Mouse (Mus musculus) brain, embryonic 18.5 days (tissue): Measurements from ENCODE around the gene Samd14.
"Not testable (repeated sequence)": the region's sequence is repeated elsewhere in the genome, so short reads cannot be mapped to it uniquely, and the experiment has no call there.

ENCODE experiments used
- DNase-seq: peaks from one replicate; pipeline ENCODE4 v3.0.0-alpha.2; 2012; ENCODE audit warnings: low read depth, low spot score

Gene Samd14

DNA sequence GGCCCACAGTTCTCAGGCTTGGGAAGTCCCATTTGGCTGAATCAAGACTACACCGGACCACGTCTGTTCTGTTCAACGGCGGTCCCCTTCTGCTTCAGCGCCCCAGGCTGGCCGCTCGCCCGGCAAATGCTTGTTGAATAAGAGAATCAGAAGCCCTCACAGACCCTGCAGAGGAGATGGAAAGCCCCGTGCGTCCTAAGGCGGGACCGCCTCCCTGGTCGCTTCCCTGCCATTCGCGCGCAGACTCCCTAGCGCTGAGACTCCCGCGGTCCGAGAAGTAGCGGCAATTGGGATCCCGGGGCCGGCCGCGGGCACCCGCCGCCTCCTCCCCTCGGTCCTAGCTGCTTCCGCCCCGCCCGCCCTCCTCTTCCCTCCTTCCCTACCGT, at the start of gene Samd14:
Gene Samd14, plus strand, starts transcription at position 251 of the 386 bp plus-strand sequence.
- peak; percentile 73 for DNase-seq

DNA sequence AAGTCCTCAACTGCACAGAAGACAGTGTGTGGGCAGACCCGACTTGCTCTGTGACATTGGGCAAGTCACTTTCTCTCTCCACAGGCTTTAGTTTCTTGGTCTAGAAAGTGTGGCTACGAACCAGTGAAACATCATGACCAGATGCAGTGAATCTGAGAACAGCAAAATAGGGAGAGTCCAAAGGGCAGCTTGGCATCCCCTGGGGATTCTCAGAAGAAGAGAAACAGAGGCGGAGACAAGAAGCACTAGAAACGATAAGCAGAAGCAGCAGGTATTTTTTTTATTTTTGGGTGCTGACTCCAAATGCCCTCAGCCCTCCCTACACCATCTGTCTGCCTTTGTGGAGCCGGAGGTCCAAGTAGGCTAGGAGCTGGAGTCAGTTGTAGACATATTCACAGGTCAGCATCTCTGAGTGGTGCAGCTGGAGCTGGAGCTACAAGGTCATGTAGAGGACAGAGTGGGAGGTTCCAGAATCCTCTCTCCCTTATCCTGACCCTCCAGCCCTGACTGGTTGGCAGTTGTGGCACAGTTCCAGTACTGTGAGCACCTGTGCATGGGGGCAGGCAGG, 47.1 kb upstream of the Samd14 start:
- DNase-seq: no peak

DNA sequence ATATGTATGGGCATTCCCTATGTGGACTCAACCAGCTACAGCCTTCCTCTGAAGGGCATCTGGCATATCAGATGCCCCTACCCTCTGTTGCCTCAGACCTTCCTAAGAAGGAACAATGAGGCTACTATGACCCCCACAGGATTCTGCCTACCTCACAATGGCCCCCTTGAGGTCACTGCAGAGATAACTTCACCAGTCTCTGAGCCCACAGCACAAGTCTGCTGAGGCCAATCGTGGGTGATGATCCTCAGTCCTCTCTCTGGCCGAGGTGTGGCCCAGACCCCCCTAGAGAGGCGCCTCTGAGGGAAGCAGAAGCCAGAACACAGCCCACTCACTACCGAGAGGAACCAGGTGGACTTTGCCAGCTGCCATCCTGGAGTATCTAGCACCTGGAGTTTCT, 42.3 kb upstream of the Samd14 start, which contains the start of gene Hils1:
Gene Hils1, plus strand, starts transcription at position 175 of the 400 bp plus-strand sequence.
- DNase-seq: no peak

DNA sequence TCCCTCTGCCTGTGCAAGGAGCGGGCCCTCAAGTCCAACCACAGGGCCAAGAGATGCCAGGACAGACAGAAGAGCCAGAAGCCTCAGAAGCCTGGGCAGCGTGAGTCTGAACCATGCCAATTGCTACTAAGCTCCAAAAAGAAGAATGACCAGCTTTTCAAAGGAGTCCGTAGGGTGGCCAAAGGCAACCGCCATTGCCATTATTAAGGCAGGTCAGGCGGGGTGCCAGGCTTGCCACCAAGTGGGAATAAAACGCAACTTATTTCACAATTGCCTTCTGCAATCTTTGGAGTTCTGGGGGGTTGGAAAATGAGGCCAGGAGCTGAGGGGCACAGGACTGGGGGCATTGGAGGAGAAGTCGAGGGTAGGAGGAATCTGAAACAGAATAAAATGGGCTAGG, 41.5 kb upstream of the Samd14 start:
- DNase-seq: no peak

DNA sequence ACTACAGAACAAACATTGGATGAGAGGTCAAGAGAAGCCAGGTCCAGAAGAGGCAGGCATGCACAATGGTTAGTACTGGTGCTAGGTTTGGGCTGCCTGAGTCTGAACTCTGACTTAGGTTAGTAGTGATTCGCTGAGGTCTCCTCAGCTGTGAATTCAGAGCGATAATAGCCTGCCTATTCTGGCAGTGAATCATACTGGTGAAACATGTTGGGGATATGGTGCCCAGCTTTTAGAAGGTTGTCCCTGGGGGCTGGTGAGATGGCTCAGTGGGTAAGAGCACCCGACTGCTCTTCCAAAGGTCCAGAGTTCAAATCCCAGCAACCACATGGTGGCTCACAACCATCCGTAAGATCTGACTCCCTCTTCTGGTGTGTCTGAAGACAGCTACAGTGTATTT, 40.0 kb upstream of the Samd14 start:
- not testable (repeated sequence) for DNase-seq

DNA sequence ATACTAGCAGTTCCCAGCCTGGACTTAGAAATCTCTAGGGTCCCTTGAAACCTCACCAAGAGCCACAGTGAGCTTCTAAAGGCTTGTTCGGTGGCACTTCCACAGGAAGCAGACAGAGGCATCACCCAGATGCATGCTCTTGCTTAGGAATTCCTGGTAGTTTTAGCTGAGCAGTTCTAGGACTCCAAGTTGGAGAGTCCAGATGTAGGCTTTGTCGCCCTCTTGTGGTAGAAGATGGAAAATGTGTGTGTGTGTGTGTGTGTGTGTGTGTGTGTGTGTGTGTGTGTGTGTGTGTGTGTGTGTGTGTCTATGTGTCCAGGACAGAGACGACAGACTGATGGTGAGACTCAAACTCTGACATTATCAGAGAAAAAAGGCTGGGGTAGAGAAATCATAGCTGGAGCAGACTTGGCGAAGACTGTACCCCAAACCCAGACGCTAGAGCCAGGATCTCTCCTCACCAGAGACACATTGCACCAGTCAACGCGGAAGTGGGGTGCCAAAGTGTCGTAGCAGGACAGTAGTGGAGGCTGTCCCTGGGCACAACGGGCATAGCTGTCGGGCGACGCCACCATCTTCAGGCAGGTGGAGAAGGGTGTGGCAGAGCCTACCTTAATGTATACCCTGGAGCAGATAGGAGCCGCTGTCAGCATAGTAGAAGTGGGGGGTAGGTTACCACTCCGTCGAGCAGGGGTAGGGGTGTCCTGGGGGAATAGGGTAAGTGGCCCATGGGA, 39.3 kb upstream of the Samd14 start:
- no peak for DNase-seq

DNA sequence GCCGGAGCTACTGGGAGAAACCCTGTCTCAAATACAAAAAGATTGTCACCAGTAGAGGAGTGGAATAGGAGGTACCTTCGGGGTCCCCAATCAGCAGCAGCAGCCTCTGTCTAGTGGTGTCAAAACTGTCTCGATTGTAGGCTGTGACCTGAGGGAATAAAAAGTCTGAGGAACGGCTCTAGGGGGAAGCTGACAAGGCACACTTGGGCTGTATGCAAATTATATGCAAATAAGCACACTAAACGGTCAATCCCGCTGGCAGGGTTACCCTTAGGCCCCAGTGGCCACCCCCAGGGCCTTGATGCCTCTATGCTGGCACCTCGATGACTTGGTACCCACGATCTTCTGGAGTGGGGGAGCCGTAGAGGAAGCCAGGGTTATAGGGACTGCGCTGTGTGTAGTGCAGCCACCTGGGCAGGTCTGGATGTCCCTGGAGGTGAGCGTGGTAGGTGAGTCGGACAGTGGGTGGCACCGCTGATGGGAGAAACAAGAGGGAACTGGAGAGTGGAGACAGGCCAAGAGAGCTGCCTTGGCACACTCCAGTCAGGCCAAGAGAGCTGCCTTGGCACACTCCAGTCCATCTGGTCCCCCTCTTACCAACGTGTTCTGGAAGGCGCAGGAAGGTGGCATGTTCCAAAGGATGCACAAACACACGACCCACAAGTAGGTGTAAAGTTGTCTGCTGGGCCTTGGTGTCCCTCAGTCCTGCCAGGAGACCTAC, 37.6 kb upstream of the Samd14 start:
- DNase-seq: no peak

DNA sequence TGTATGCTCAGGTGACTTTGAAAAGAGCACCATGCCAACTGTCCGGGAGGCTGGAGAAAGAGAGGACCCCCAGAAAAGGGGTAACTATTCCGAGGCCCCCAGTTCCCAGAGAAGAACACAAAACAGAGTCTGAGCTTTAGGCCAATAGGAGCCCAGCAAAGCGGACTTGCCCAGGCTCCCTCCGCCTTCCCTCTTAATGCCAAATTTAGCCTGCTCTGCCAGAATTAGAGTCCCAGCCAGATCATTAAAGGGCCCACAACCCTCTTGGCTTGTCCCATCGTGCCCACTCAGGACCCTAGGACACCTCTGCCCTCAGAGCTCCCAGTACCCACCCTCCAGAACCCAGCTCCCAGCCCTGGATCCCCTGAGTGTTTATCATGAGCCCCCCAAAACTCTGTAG, 36.8 kb upstream of the Samd14 start:
- no peak for DNase-seq

DNA sequence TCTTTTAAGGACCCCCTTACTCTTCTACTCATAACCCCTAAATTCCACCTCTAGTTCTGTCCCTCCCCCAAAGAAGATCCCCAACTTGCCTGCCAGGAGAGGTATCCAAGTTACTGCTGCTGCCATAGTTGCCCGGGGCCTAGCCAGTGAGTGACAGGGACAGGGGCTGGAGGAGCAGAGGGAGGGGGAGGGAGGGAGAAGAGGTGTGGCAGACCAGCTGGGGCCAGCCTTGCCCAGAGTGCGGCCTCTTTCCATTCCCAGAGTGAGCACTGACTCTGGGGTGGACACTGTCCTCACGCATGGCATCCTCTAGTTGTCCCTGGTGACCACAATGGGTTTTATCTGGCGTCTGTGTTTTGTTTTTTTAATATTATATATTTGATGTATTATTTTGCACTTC, 36.4 kb upstream of the Samd14 start:
- DNase-seq: no peak

DNA sequence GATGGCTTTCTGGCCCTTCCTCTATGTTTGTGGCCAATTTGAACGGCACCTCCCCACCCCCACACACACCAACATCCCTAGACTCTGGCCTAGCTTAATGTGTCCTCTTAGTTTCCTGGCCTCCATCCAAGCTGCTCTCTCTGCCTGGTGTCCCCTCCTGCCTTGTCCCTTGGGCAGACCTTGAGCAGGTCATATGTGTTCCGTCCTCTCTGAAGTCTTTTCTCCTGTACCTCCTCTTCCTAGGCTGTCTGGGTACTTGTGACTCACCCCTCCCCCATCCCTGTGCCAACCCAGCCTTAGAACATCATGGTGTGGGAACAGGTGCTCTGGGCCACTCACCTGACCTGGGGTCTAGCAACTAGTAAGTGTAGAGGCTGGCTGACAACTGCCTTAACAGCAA, 34.7 kb upstream of the Samd14 start:
- no peak for DNase-seq

DNA sequence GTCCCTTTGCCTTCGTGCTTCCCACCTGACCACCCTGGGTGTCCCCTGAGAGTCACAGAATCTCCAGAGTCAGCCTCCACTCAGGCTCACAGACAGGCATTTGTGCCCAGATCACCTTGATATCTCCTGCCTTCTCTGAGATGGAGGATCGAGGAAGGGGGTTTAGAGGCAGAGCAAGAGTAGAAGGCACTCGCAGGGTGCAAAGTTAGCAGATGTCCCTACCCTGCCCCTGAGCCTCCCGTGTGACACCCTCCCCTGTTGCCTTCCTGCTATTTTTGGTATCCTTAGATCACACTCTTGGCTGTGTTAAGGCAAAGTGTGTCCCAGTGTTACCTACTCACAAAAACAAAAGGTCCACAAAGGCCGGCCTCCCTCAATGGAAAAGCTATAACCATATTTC, 33.5 kb upstream of the Samd14 start, which contains the start of gene Sgca:
Gene Sgca, minus strand, starts transcription at position 129 of the 400 bp plus-strand sequence.
- DNase-seq: no peak

DNA sequence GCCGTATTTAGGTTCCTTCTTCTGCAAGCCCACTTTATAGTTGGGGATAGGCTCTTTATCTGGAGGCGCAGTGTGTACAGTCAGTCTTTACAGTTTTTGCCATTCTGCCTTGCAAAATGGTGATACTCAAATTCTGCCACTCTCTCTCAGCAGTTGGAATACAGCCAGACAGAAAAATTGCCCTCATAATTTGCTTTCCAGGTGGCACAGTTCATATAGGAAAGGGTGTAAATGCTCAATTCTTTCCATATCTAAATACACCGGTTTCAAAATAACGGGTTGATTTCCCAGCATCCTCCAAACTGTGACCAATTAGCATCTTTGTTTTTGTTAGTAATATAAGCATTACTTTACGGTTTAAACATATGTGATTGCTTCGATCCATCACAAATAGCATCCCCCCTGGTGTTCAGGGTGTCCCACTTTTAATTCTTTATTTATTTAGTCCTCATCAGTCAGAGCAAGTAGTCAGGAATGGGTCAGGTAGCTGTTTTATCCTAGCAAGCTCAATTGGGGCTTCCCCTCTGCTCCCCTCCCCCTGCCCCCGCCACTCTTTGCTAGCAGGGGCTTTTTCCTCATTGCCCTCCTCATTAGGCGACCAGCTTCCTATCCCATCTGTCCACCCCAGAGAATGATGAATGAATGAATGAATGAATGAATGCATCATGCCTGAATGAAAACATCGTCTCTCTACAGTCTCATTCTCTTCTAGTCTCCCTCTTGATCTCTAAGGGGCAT, 31.3 kb upstream of the Samd14 start:
- no peak for DNase-seq

DNA sequence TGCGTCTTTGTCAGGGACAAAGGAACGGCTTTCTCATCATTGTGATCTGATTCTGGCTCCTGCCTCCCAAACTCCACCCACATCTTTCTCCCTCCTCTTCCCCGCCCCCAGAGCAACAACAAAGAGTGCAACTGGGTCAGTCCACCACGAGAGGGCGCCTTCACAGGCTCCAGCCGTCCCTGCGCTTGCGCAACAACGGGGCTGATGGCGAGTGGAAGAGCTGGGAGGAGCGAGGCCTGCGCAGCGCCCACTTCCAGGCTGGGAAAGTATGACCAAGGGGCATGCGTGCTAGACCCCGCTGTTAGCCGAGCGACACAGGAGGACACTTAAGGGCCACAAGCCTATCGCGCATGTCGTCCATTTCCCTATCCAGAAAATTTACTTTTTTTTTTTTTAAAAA, 30.7 kb upstream of the Samd14 start:
- DNase-seq: peak; percentile 95

DNA sequence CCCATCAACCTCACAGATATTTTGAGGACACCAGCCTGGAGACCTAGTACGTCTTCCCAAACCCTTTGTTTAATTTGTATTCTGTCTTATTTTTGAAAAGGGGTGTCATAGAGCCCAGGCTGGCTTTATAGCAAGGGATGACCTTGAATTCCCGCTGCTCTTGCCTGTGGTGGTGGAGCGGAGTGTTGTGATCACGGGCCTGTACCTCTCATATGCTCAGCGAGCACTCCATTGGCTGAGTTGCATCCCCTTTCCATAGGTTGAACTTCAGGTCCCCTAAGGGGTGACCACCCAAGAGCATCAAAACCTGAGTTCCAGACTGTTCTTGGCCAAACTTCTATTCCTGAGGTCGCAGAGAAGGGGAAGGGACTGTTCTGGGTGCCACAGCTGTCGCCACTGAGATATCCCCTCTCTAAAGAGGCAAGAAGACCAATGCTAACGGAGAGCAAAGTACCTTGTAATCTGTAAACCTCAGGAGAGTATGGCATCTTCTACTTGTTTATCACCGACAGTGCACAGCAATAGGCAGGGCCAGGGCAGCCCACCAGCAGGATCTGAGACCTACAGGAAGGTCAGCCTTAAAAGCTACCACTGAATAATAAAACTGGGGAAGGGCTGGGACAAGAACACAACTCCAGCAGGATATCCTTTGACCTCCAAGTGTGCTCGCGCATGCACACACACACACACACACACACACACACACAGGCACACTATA, 30.1 kb upstream of the Samd14 start:
- DNase-seq: no peak

DNA sequence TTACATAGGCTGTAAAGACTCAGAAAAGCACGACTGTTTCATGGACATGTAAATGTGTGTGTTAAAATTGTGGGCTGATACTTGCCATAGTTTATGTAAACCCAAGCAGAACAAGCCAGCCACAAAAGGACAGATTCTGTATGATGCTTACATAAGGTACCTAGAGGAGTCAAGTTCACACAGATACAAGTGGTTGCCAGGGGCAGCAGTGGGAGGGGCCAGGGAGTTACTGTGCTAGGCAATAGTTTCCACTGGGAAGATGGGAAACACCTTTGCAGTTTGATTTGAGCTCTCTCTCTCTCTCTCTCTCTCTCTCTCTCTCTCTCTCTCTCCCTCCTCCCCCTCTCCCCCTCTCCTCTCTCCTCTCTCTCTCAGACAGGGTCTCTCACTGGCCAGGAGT, 24.5 kb upstream of the Samd14 start:
- DNase-seq: no peak

DNA sequence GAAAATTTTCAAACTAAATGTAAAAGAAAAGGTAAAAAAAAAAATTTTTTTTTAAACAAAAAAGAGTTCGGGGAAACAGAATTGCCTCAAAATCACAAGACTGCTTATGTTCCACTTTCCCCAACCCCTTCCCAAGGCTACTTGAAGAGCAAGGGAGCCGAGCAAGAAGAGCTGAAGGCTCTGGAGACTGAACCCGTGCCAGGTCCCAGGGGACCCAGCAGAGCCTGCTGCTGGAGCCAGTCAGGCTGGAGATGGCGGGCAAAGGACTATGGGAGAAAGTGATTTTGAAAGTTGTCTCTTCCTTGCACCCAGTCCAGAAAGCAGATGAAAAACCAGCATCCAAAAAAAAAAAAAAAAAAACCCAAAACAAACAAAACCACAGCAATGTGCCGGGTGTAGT, 23.9 kb upstream of the Samd14 start:
- DNase-seq: no peak

DNA sequence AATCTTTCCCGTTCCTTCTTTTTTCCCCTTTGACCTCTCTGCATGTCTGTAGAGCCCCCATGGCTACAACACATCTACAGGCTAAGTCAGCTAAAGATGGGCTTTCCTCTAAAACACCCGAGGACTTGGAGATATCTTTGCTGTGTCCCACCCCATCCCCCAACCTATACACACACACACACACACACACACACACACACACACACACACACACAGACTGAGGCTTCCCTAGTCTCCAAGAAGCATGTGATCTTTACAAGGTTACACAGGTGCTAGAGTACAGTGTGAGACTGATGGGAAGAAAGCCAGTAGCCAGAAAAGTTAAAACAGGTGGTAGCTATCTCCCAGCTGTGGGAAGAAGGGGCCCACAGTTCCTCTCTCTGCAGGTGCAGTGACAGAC, 23.2 kb upstream of the Samd14 start:
- DNase-seq: no peak

DNA sequence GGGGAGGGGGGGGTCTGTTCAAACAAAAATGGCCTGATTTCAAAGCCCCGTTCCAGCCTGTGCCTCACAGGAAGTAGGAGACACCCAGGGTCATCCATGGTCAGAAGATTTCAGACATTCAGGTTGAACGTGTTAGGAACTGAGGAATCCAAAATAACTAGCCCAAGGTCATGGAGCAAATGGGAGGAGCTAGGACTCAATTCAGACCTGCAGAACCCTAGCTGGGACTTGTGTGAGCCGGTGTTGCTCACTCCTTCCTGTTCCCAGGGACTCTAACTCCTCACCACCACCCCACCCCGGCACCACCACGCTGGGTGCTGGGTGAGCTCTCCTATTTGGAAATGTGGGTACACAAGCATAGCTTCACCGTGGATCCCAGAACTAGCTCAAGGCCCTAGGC, 22.3 kb upstream of the Samd14 start:
- no peak for DNase-seq

DNA sequence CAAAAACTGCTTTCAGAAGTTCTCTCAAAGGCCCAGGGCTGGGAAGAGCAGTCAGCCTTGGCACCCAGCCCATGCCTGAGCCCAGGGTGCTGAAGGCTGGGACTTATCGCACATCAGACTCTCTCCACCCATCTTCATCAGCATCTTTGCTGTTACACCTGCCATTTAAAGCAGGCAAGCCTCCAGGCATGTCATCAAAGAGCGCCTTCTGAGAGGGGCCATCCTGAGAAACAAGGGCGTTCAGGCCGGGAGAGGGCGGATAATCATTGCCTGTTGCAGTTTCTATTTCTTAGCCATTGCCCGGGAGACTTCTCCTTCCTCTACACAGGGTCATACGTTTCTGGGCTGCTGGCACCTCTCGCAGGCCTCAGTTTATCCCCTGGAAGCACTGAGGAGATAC, 21.8 kb upstream of the Samd14 start:
- DNase-seq: no peak

DNA sequence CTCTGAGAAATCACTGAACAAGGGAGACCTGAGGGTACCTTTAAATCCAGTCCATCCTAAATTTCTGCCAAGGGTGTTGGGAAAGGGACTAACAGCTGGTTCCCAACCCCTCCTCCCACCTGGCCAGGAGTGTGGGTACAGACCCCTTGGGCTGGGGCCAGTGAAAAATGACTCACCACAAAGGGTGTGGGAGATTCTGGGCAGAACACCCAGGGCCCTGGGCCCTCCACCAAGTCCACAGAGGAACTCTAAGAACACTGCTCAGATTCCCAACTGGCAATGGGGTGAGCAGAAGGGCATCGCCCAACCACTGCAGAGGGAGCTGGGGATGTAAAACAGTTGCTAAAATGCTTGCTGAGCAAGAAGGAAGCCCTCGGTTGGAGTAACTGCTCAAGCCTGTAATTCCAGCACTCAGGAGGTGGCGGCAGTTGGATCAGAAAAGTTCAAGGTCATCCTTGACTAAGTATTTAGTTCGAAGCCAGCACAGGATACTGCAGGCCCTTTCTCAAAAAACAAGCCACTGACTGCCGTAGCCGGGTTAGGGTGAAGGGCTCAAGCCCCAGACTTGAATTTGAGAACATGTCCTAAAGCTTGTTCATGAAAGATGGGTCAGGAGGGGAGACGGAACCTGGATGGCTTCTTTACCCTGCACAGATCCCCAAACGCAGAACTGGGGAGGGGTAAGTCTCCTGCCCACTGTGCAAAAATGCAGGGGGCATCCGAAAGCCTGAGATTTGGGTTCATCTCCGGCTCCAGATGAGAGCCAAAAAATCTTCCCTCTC, 20.7 kb upstream of the Samd14 start:
- no peak for DNase-seq

DNA sequence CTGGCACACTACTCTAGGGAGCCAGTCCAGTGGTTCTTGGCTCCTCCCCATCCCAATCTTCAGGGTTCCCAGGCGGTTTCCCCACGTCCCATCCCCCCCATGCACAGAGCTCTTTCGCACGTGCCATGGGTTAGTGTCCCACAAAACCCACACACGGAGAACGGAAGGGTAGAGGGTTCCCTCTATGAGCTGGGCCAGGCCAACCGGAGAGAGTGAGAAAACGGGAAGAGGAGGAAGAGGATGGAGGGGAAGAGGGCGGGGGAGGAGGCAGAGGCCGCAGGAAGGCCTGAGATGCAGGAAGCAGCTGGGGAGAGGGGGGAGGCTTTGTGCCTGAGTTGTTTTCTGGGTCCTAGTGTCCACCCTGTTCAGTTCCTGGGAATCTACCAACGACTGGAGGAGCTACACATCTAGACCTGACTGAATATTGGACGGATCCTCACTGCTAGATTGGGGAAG, 20.1 kb upstream of the Samd14 start:
- DNase-seq: peak; percentile 86
